8 mouse cellular contexts compared by ENCODE assay signal in genomic region chr12:79879093-79879917, GRCm38 (mm10).
DNase-seq lines count a peak whose midpoint lies in the region; ATAC-seq and TF ChIP-seq lines count a peak whose summit lies in the region.

No protein-coding gene starts in this region.

- H3K27ac ChIP-seq in forebrain, postnatal 0 days (ENCODE audit: low read depth, low read length) = 0 out of 2 replicates have a peak overlapping the region, but pooled peaks have one; percentile 23
- peak overlapping the region; percentile 72 for H3K27ac ChIP-seq in intestine, embryonic 15.5 days
- peak overlapping the region; percentile 55 for H3K27ac ChIP-seq in lung, postnatal 0 days (ENCODE audit: low read length)

- H3K9ac ChIP-seq in forebrain, postnatal 0 days = no peak overlapping the region
- H3K9ac ChIP-seq in intestine, embryonic 15.5 days = no peak overlapping the region
- H3K9ac ChIP-seq in lung, postnatal 0 days (replicated peaks; ENCODE audit: low read depth) = no peak overlapping the region

- no peak overlapping the region for H3K4me3 ChIP-seq in forebrain, postnatal 0 days (ENCODE audit: low read depth, low read length)
- no peak overlapping the region for H3K4me3 ChIP-seq in intestine, embryonic 15.5 days (replicated peaks)
- H3K4me3 ChIP-seq in lung, postnatal 0 days (ENCODE audit: low read depth, low read length) = no peak overlapping the region

- no peak overlapping the region for H3K4me2 ChIP-seq in forebrain, postnatal 0 days (ENCODE audit: low read depth)
- no peak overlapping the region for H3K4me2 ChIP-seq in intestine, embryonic 15.5 days (replicated peaks)
- no peak overlapping the region for H3K4me2 ChIP-seq in lung, postnatal 0 days (replicated peaks; ENCODE audit: low read depth, low read length)

- no peaks in the 10 kb centered on the region for H3K36me3 ChIP-seq in forebrain, postnatal 0 days (ENCODE audit: insufficient read depth)
- H3K36me3 ChIP-seq in intestine, embryonic 15.5 days = no peaks in the 10 kb centered on the region
- no peaks in the 10 kb centered on the region for H3K36me3 ChIP-seq in lung, postnatal 0 days (ENCODE audit: insufficient read depth, low read length)

- H3K9me3 ChIP-seq in forebrain, postnatal 0 days (ENCODE audit: low read length) = no peaks in the 10 kb centered on the region
- H3K9me3 ChIP-seq in intestine, embryonic 15.5 days = no peaks in the 10 kb centered on the region
- H3K9me3 ChIP-seq in lung, postnatal 0 days (ENCODE audit: low read length) = no peaks in the 10 kb centered on the region

- peak; percentile 24 for DNase-seq in layer of hippocampus, adult 9-11 months
- no peak for DNase-seq in layer of hippocampus, adult 8-10 months (ENCODE audit: low spot score in 2 of 2)
- DNase-seq in forebrain, postnatal 0 days = peak; percentile 31
- DNase-seq in lung, postnatal 0 days (ENCODE audit: low spot score) = peak; percentile 77
- DNase-seq in cerebellum, postnatal 36 days = no peak
- no peak for DNase-seq in frontal cortex, postnatal 10 days (ENCODE audit: low spot score in 2 of 2)
- DNase-seq in thymus, adult 18-20 months = no peak

- WGBS in forebrain, postnatal 0 days = 13% methylated on average over 15 of the region's 15 CpGs
- WGBS in intestine, embryonic 15.5 days = 34% methylated on average over 15 of the region's 15 CpGs
- 35% methylated on average over 15 of the region's 15 CpGs for WGBS in lung, postnatal 0 days

- peak; percentile 48; the same call in 1 of the 2 replicates for TF ChIP-seq EP300 in lung, postnatal 0 days (IDR thresholded peaks at IDR 0.05)

- H3K27me3 ChIP-seq in forebrain, postnatal 0 days (ENCODE audit: insufficient read depth, low read length) = no peaks in the 10 kb centered on the region
- H3K27me3 ChIP-seq in intestine, embryonic 15.5 days (replicated peaks) = no peaks in the 10 kb centered on the region
- no peaks in the 10 kb centered on the region for H3K27me3 ChIP-seq in lung, postnatal 0 days (replicated peaks; ENCODE audit: insufficient read depth, low read length)

- TF ChIP-seq CTCF in forebrain, postnatal 0 days (IDR thresholded peaks at IDR 0.05; ENCODE audit: low read depth) = no peak
- no peak for TF ChIP-seq CTCF in lung, postnatal 0 days (IDR thresholded peaks at IDR 0.05)

- H3K4me1 ChIP-seq in forebrain, postnatal 0 days (ENCODE audit: insufficient read depth) = no peaks in the 10 kb centered on the region
- H3K4me1 ChIP-seq in intestine, embryonic 15.5 days (replicated peaks) = peaks cover 24% of the 10 kb centered on the region
- peaks cover 15% of the 10 kb centered on the region; the same call in 1 of the 2 replicates for H3K4me1 ChIP-seq in lung, postnatal 0 days (ENCODE audit: insufficient read depth, low read depth, low read length)

- ATAC-seq in forebrain, postnatal 0 days = peak; percentile 87
- ATAC-seq in intestine, embryonic 15.5 days = peak; percentile 87
- ATAC-seq in lung, postnatal 0 days = peak; percentile 76

Comparison
In these comparisons a context has a peak if more than half of its experiments do, and no peak if none do; other contexts are left out.
1. DNase-seq: peak in layer of hippocampus, adult 9-11 months (single experiment), forebrain, postnatal 0 days (single experiment) and lung, postnatal 0 days (single experiment); none in layer of hippocampus, adult 8-10 months (0 of 2), cerebellum, postnatal 36 days (0 of 2), frontal cortex, postnatal 10 days (0 of 2) and thymus, adult 18-20 months (0 of 2).
2. Peak in every context shown above with its lines, with median percentiles within 50 percentile points of each other: ATAC-seq and H3K27ac ChIP-seq.